Mouse (Mus musculus) Patski (cell line): ENCODE results near the gene Caln1. TPM values are rescaled to one million over a fixed set of nuclear protein-coding genes. Genes with fewer than 3 reads are reported as not detected.

Experiments
- ATAC-seq: fragments of 100-300 bp; one replicate; pipeline ENCODE4 v1.8.0; 2021
- CTCF ChIA-PET: fragments of 350-600 bp; sonication (Branson Sonifier 250); formaldehyde crosslinking; loops from one replicate; lab custom pipeline; 2022; ENCODE audit warnings: inconsistent platforms; lab: Charles Lee
- POLR2A ChIA-PET: fragments of 350-600 bp; sonication (Branson Sonifier 250); formaldehyde crosslinking; loops from one replicate; lab custom pipeline; 2022; ENCODE audit warnings: antibody characterized with exemption, inconsistent platforms; lab: Charles Lee
- DNase-seq: peaks from one replicate; pipeline ENCODE4 v3.0.0-alpha.2; 2011; ENCODE audit warnings: low read depth, low spot score
- H3K27me3 ChIP-seq: fragments of 371-371 bp; one replicate; pipeline ENCODE4 v1.5.1; 2021
- CTCF ChIP-seq: fragments of 100-300 bp; IDR thresholded peaks from one replicate; pipeline ENCODE4 v1.5.1; 2021
- in situ Hi-C: fragments of 300-500 bp; cut with MboI; formaldehyde crosslinking; loops from 3 replicates; pipeline ENCODE4 v1.11.1; 2018; ENCODE audit warnings: low pct_unique_long_range_greater_than_20kb, mixed read lengths
- polyA plus RNA-seq: library from polyadenylated mRNA; unstranded; gene quantifications from one replicate; pipeline ENCODE4 v1.2.3, GENCODE M21; 2021

Gene Caln1
- polyA plus RNA-seq, 1 experiment from 2014 or later: not detected

DNA sequence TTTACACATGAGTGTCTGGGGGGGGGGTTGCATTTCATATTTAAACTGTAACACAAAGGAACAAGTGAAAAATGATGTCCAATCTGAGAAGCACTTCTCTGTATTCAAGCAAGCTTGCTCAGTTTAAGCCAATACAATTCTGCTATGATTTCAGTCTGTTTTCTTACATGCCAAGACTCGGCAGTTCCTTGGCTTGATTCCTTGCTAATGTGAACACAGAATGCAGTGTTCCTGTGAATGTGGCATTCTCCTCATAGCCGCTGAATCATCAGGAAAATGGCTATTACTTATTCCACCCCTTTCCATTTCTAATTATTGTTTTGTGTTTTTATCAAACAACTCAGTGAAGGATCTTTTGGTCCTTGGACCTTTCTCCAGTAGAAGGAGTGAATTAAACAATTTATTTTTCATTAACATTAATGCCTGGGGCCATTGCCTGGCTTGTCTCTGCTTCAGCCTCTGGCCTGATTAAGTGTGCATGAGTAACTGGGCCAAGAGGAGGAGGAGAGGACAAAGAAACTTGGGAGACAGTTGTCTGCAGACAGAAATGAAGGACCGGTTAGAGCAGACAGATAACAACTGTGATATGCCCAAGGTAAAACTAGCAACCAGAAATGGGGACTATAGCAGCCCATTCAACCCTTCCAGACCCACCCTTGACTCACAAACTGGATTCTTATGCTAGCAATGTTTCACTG is 423.6 kb downstream of the Caln1 start:
- ChIA-PET POLR2A (no interaction called here), CTCF (no interaction called here)
- no peak for TF ChIP-seq CTCF
- ATAC-seq (no peak), DNase-seq (no peak)
- peaks cover 4% of the 10 kb centered on the region for H3K27me3 ChIP-seq
- in situ Hi-C loops: no loop called here

DNA sequence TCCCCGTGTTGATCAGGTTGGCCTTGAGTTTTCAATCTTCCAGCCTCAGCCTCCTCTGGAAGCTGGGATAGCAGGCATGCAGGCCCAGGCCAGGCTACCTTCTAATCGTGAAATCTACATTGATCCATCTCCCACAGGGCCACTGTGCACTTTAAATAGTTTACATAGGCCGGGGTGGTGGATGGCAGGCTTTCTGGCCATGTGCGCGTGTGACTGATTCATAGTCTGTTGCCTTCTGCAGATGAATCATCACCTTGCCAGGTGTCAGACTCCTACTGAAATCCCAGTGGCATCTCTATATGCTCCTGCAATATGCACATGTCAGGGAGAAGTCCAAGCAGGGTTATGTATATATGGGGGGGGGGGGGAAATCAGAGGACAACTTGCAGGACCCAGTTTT is 428.5 kb downstream of the Caln1 start:
- POLR2A ChIA-PET: no interaction called here
- in situ Hi-C loops: no loop called here
- TF ChIP-seq CTCF: no peak
- no peaks in the 10 kb centered on the region for H3K27me3 ChIP-seq
- ATAC-seq: no peak
- no peak for DNase-seq
- CTCF ChIA-PET: no interaction called here

DNA sequence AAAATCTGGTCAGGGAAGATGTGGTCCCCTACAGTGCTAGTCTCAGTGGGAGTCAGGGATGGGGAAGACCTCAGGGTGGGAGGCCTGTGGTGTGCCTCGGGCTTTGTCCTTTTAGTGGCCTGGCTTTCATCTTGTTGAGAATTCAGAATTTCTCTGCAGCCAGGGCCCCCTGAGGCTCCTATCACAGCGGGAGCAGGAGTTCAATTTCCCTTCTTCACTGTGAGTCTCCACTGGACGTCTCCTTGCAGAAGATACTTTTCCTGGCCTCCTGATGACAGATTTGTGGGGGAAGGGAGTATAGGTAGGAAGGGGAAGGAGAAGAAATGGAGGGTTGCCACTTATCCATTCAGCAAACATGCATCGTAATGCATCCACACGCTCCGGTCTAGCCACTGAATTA is 441.1 kb downstream of the Caln1 start:
- no peak for ATAC-seq
- ChIA-PET POLR2A (no interaction called here), CTCF (interaction anchor here (1.1 kb wide), 1 partner anchor 47 kb away, joined by 4 read pairs; no protein-coding TSS in a partner anchor)

DNA sequence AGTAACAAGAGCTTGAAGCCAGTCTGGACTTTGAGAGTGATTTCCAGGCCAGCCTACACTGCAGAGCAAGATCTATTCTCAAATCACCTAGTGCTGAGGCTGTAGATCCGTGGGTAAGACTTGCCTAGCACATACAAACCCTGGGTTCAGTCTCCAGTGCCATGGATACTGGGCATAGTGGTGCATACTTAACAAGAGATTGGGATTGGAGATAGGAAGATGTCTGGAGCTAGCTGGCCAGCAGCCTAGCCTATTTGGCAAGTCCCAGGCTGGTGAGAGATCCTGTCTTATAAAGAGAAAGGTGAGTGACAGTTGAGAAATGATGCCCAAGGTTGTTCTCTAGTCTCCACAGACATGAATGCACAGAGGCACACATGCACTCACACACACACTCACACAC is 441.6 kb downstream of the Caln1 start:
- CTCF ChIA-PET: interaction anchor here (1.1 kb wide), 1 partner anchor 47 kb away, joined by 4 read pairs; no protein-coding TSS in a partner anchor
- TF ChIP-seq CTCF: no peak
- DNase-seq (no peak), ATAC-seq (no peak)
- POLR2A ChIA-PET: no interaction called here
- in situ Hi-C loops: no loop called here
- peaks cover 4% of the 10 kb centered on the region for H3K27me3 ChIP-seq

More for the DNA sequence above, 441.1 kb downstream of the Caln1 start:
- TF ChIP-seq CTCF: no peak
- no peak for DNase-seq
- H3K27me3 ChIP-seq: peaks cover 4% of the 10 kb centered on the region
- in situ Hi-C loops: no loop called here

DNA sequence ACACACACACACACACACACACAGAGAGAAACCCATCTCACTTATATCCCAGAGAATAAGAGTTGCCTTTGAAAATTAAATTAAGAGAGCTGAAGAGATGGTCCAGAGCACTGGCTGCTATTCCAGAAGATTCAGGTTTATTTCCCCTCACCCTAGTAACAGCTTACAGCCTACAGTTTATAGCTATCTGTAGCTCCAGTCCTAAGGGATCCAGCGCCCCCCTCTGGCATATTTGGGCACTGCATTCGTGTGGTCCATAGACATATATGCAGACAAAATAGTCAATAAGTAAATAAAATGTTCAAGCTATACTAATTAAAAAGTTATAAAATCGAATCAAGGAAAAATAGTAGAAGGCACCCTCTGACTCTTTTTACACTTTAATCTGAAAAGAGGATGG is 442.0 kb downstream of the Caln1 start:
- no peak for ATAC-seq
- ChIA-PET POLR2A (no interaction called here), CTCF (interaction anchor here (1.1 kb wide), 1 partner anchor 46 kb away, joined by 4 read pairs; no protein-coding TSS in a partner anchor)
- peak; percentile 46 for TF ChIP-seq CTCF
- in situ Hi-C loops: no loop called here
- DNase-seq: no peak
- peaks cover 4% of the 10 kb centered on the region for H3K27me3 ChIP-seq

DNA sequence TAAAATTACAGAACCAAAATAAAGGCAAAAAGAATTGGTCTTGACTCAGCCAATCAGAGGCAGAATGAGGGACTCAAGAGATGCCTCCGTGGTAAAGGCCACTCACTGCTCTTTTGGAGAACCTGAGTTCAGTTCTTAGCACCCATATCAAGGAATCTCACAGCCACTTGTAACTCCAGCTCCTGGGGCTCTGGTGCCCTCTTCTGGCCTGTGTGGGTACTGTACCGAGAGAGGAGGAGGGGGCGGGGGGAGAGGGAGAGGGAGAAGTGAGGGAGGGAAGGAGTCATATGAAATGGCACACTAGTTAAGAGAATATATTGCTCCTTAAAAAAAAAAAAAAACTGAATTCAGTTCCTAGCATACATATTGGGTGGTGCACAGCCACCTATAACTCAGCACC is 442.7 kb downstream of the Caln1 start:
- ChIA-PET CTCF (no interaction called here), POLR2A (no interaction called here)
- ATAC-seq (no peak), DNase-seq (no peak)
- TF ChIP-seq CTCF: peak; percentile 11
- peaks cover 4% of the 10 kb centered on the region for H3K27me3 ChIP-seq
- in situ Hi-C loops: no loop called here

DNA sequence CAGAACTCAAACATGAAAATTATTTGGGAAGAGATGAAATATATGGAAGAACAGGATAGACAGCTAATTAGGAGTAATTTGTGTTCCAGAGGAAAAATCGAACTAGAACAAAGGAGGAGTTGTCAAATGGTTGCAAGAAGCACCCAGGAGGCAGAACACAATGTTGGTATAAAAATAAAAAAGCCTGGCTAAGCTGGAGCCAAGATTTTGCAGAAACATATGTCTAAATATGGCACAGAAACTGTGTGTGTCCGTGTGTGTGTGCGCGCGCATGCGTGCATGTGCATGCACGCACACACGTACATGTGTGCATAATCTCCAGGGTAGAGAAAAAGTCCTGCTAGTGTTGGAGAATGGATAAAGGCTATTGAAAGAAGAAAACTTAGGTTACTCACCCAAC is 443.3 kb downstream of the Caln1 start:
- H3K27me3 ChIP-seq: peaks cover 4% of the 10 kb centered on the region
- ChIA-PET POLR2A (no interaction called here), CTCF (no interaction called here)
- DNase-seq: no peak
- TF ChIP-seq CTCF: no peak
- in situ Hi-C loops: no loop called here
- ATAC-seq: no peak

DNA sequence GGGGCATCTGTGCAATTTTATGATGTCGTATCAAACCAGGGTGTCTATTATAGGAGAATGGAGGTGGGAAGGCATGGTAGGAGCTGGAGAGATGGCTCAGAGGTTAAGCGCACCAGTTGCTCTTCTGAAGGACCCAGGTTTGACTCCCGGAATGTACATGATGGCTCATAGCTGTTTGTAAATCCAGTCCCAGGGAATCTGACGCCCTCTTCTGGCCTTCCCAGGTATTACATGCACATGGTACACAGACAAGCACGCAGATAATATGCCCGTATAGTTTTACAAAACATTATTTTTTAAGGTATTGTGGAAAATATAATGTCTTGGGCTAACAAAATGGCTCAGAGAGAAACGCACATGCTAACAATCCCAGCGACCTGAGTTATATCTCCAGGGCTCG is 443.8 kb downstream of the Caln1 start:
- ChIA-PET CTCF (no interaction called here), POLR2A (no interaction called here)
- DNase-seq (no peak), ATAC-seq (no peak)
- in situ Hi-C loops: no loop called here
- H3K27me3 ChIP-seq: peaks cover 4% of the 10 kb centered on the region
- peak; percentile 27 for TF ChIP-seq CTCF

DNA sequence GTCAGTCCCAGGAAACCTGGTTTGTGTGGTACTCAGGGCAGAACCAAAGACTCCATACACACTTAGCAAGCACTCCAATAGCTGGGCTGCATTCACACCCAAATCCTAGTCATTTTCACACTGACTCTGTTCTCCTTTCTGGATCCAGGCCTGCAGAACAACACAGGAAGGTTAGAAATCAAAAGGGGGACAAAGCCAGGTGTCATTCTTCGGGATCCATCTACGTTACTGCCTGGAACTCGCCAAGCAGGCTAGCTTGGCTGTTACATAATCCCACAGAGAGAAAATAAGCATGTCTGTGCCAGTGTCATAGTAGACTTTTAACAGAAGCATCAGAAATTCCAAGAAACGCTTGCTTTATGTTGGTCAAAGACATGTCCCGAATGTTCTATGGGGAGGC is 446.1 kb downstream of the Caln1 start:
- in situ Hi-C loops: no loop called here
- ChIA-PET CTCF (no interaction called here), POLR2A (no interaction called here)
- H3K27me3 ChIP-seq: peaks cover 4% of the 10 kb centered on the region
- DNase-seq (no peak), ATAC-seq (no peak)
- TF ChIP-seq CTCF: no peak

DNA sequence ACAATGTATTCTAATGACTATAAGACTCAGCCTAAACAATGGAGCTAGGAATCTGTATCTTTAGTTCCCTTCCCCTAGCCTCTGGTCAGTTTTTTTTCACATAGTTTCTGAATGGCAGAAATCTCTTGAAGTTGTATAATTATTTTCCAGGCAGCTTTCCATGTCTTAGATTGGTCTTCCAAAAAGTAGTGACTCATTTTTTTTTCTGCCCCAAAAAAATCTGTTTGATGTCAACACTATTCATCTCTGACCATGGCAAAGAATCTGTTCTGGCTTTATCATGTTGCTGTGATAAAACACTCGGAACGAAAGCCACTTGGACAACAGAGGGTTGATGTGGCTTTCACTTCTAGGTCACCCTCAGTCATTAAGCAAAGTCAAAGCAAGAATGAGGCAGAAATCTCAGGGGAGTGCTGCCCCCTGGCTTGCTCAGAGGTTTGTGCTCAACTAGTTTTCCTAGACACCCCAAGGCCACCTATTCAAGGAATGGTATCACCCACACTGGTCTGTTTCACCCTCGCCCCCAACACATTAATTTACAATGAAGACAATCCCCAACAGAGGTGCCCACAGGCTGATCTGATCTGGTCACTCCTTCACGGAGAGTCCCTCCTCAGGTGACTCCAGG is 450.9 kb downstream of the Caln1 start:
- DNase-seq: no peak
- no peak for TF ChIP-seq CTCF
- ATAC-seq: no peak
- peaks cover 4% of the 10 kb centered on the region for H3K27me3 ChIP-seq
- CTCF ChIA-PET: interaction anchor here (1.3 kb wide), 1 partner anchor 14 kb away, joined by 3 read pairs; no protein-coding TSS in a partner anchor
- POLR2A ChIA-PET: no interaction called here
- in situ Hi-C loops: no loop called here

DNA sequence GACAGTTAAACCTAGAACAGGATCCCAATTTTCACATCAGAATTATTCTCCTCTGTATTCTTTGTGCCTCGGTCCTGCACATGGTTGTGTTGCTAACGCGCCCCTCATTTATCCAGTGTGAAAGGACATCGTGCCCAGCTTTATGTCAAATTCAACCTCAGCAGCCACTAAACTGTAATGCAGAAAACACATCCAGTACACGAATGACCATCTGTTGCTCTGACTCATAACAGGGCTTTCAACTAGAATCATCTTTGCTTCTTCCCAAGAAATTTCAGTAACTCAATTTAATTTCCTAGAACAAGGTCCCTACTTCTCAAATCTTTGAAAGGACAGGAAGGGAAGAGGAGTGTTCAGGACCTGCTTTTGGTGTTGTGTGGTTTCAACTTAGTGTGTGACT is 451.4 kb downstream of the Caln1 start:
- no peak for TF ChIP-seq CTCF
- ATAC-seq (no peak), DNase-seq (no peak)
- H3K27me3 ChIP-seq: peaks cover 2% of the 10 kb centered on the region
- POLR2A ChIA-PET: interaction anchor here (0.6 kb wide), 1 partner anchor 497 kb away, joined by 3 read pairs; no protein-coding TSS in a partner anchor
- in situ Hi-C loops: no loop called here
- CTCF ChIA-PET: interaction anchor here (1.3 kb wide), 1 partner anchor 14 kb away, joined by 3 read pairs; no protein-coding TSS in a partner anchor
